Mouse (Mus musculus) liver, postnatal 0 days (tissue): ENCODE measurements around the gene Kxd1. TPM values are rescaled to one million over a fixed set of nuclear protein-coding genes. Genes with fewer than 3 reads are reported as not detected.

ENCODE experiments used
- ATAC-seq: fragments of 200-750 bp; cut with Nextera tagmentation; 2 replicates; pipeline ENCODE4 v1.8.0; 2017; ENCODE audit warnings: mild to moderate bottlenecking, moderate library complexity
- DNase-seq: peaks from one replicate; pipeline ENCODE4 v3.0.0-alpha.2; 2016
- H3K27ac ChIP-seq: fragments of 300-500 bp; sonication (generic); 2 replicates; pipeline ENCODE4 v1.5.1; 2014; ENCODE audit warnings: antibody characterized with exemption, moderate library complexity, mild to moderate bottlenecking, low read depth
- H3K27me3 ChIP-seq: fragments of 300-500 bp; sonication (generic); 2 replicates; pipeline ENCODE4 v1.6.1; 2014; ENCODE audit warnings: low read length, control low read depth, mixed read lengths; ENCODE audit not compliant: insufficient read depth
- H3K36me3 ChIP-seq: fragments of 300-500 bp; sonication (generic); replicated peaks from 2 replicates; pipeline ENCODE4 v1.6.1; 2014; ENCODE audit warnings: mild to moderate bottlenecking, control low read depth, low read length, moderate library complexity, mixed read lengths; ENCODE audit not compliant: insufficient read depth
- H3K4me1 ChIP-seq: fragments of 300-500 bp; sonication (generic); 2 replicates; pipeline ENCODE4 v1.6.1; 2014; ENCODE audit warnings: antibody characterized with exemption, mild to moderate bottlenecking, control low read depth; ENCODE audit not compliant: insufficient read depth
- H3K4me2 ChIP-seq: fragments of 300-500 bp; sonication (generic); 2 replicates; pipeline ENCODE4 v1.6.1; 2014; ENCODE audit warnings: low read depth, mild to moderate bottlenecking, low read length, moderate library complexity, mixed read lengths
- H3K4me3 ChIP-seq: fragments of 300-500 bp; sonication (generic); 2 replicates; pipeline ENCODE4 v1.5.1; 2014; ENCODE audit warnings: low read depth, low read length
- H3K9ac ChIP-seq: fragments of 300-500 bp; sonication (generic); replicated peaks from 2 replicates; pipeline ENCODE4 v1.6.1; 2014; ENCODE audit warnings: mild to moderate bottlenecking, moderate library complexity
- H3K9me3 ChIP-seq: fragments of 300-500 bp; sonication (generic); 2 replicates; pipeline ENCODE4 v1.6.1; 2016; ENCODE audit warnings: mild to moderate bottlenecking, control low read depth, low read length, mixed read lengths
- CTCF ChIP-seq: sonication (generic); IDR thresholded peaks from 2 replicates; pipeline ENCODE4 v1.5.1; 2016; ENCODE audit warnings: antibody characterized with exemption, low read depth
- EP300 ChIP-seq: IDR thresholded peaks from 2 replicates; pipeline ENCODE4 v1.6.1; 2016; ENCODE audit warnings: antibody characterized with exemption, low read depth, mild to moderate bottlenecking
- WGBS: fragments of 180-500 bp; shearing (Covaris S2); extraction: QIAGEN DNeasy Blood & Tissue Kit; methylation state at CpG from one replicate; pipeline ENCODE4 v1.1.7; 2014; ENCODE audit not compliant: insufficient replicate concordance; 5-methylcytosine and 5-hydroxymethylcytosine counted together
- polyA plus RNA-seq: library from polyadenylated mRNA; unstranded; fragments of >200 nt; fragmentation: Nextera tagmentation; extraction: Ambion mirVana; gene quantifications from 2 replicates; pipeline ENCODE4 v1.2.1, GENCODE M21; 2015

The Kxd1 gene
- polyA plus RNA-seq, 1 experiment from 2014 or later: 43.1 TPM

DNA sequence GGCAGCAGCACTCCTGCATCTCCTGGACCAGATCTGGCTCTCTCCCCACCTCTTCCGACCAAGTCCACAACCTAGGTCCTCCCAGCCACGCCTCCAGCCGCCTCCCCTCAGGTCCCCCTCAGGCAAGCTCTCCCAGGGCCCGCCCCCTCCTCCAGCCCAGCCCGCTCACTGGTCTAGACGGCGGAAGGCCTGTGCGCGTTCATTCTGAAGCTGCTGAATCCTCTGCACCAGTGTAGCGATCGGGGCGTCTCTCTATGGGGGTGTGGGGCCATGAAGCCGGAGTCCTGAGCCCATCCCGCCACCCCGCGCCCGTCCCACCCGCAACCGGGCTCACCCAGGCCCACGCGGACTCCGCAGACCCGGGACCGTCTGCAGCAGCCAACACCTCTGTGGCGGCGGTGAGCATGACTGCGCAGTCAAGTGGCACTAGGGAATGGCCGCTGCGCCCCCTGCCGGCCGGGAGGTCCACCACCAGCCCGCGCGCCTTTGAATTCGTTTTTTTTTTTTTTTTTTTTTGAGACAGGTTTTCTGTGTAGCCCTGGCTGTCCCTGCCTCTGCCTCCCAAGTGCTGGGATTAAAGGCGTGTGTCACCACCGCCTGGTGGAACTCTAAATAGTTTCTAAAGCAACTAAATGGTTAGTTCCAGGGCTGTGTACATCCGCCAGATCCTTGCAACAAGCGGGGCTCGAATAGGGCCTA is 21.3 kb downstream of the Kxd1 start, which contains the start of gene Rex1bd:
Rex1bd (minus strand) TSS at position 425 of the 699 bp plus-strand sequence.
- ATAC-seq (peak; percentile 77), DNase-seq (peak; percentile 95)
- Histone ChIP-seq H3K27ac (peak within 1 kb of the TSS; percentile 89), H3K4me2 (peak within 1 kb of the TSS; percentile 81), H3K27me3 (peaks cover 15% of the 10 kb centered on the region), H3K4me1 (peaks cover 27% of the 10 kb centered on the region), H3K9ac (peak within 1 kb of the TSS; percentile 75), H3K36me3 (peaks cover 15% of the 10 kb centered on the region), H3K4me3 (peak within 1 kb of the TSS; percentile 73), H3K9me3 (no peaks in the 10 kb centered on the region)
- TF ChIP-seq EP300 (no peak), CTCF (peak; percentile 96)
- WGBS: 4% methylated on average over 39 of the region's 40 CpGs

DNA sequence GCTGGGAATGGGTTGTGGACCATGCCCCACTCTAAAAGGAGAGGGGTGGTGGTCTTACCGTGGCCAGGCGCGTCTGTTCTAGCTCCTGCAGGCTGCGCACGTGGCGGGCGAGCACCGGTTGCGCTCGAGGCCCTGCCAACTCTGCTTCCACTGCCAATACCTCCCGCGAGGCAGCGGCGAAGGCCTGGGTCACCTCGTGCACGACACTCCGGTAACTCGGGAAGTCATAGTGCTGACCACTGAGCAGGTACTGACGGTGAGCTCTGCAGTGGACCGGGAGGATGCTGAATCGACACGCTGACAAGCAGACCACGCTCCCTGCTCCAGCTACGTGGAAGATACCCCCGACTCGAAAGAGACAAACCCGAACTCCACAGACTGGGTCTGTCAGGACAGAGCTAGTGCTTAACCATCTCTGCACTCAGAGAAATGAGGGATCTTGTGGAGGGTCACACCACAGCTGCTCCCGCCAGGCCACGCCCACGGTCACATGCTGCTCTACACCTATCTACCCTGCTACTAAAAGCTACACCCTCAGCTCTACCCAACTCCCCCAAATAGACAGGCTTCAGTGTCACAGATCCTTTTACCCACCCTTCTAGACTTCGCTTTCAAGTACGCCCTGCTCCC is 21.9 kb downstream of the Kxd1 start:
- H3K4me1 ChIP-seq: peaks cover 28% of the 10 kb centered on the region
- peaks cover 15% of the 10 kb centered on the region for H3K36me3 ChIP-seq
- peak overlapping the region; percentile 89 for H3K27ac ChIP-seq
- ATAC-seq (peak; percentile 2), DNase-seq (no peak)
- WGBS: 39% methylated on average over 32 of the region's 32 CpGs
- peak overlapping the region; percentile 73 for H3K4me3 ChIP-seq
- TF ChIP-seq EP300 (no peak), CTCF (no peak)
- H3K27me3 ChIP-seq: peaks cover 21% of the 10 kb centered on the region
- peak overlapping the region; percentile 81 for H3K4me2 ChIP-seq
- H3K9me3 ChIP-seq: no peaks in the 10 kb centered on the region
- H3K9ac ChIP-seq: peak overlapping the region; percentile 75

DNA sequence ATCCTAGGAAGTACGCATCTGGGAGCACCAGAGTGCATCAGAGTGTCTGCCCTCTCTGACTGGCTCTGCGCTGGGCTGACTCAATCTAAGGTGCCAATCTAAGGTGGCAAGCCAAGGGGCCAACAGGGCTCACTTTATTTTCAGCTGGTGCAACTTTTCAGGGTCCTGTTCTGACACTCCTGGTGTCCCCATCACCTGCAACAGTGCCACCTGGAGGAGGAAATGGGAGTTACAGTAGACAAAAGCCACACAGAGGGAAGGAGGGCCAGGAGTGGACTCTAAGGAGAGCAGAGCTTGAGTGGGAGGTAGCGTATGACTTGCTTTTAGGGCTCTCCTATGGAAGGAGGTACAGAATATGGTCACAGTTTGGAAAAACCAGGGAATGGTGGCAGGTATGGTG is 22.9 kb downstream of the Kxd1 start:
- no peak overlapping the region for H3K27ac ChIP-seq
- no peak overlapping the region for H3K4me3 ChIP-seq
- peaks cover 35% of the 10 kb centered on the region for H3K4me1 ChIP-seq
- H3K36me3 ChIP-seq: peaks cover 15% of the 10 kb centered on the region
- DNase-seq: peak; percentile 85
- peak; percentile 95 for TF ChIP-seq CTCF
- TF ChIP-seq EP300: no peak
- WGBS: 75% methylated on average over 3 of the region's 3 CpGs
- no peaks in the 10 kb centered on the region for H3K9me3 ChIP-seq
- ATAC-seq: no peak
- peaks cover 28% of the 10 kb centered on the region for H3K27me3 ChIP-seq
- H3K4me2 ChIP-seq: no peak overlapping the region
- no peak overlapping the region for H3K9ac ChIP-seq

DNA sequence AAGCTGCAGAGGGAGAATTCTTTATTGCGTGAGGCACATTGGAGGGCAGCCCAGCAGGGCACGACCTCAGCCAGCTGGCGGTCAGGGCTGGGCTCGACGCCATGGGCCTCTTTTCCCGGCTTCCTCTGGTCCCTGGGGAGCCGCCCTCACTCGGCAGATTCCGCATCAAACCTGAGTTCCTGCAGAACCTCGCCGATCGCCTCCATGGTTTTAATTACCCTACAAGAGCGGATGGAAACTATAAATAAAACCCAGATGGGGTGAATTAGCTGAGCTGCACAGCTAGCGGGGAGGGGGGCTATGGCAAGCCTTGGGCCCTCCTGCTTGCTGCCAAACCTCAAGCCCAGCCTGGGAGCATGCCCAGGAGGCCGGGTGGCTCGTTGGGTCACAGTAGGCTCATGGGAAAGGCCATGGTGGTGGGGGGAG is 23.5 kb downstream of the Kxd1 start:
- Histone ChIP-seq H3K36me3 (peaks cover 15% of the 10 kb centered on the region), H3K9ac (no peak overlapping the region), H3K4me1 (peaks cover 39% of the 10 kb centered on the region), H3K9me3 (no peaks in the 10 kb centered on the region), H3K27me3 (peaks cover 28% of the 10 kb centered on the region), H3K27ac (no peak overlapping the region), H3K4me3 (no peak overlapping the region), H3K4me2 (no peak overlapping the region)
- no peak for DNase-seq
- ATAC-seq: no peak
- 84% methylated on average over 16 of the region's 16 CpGs for WGBS
- TF ChIP-seq CTCF (no peak), EP300 (no peak)

DNA sequence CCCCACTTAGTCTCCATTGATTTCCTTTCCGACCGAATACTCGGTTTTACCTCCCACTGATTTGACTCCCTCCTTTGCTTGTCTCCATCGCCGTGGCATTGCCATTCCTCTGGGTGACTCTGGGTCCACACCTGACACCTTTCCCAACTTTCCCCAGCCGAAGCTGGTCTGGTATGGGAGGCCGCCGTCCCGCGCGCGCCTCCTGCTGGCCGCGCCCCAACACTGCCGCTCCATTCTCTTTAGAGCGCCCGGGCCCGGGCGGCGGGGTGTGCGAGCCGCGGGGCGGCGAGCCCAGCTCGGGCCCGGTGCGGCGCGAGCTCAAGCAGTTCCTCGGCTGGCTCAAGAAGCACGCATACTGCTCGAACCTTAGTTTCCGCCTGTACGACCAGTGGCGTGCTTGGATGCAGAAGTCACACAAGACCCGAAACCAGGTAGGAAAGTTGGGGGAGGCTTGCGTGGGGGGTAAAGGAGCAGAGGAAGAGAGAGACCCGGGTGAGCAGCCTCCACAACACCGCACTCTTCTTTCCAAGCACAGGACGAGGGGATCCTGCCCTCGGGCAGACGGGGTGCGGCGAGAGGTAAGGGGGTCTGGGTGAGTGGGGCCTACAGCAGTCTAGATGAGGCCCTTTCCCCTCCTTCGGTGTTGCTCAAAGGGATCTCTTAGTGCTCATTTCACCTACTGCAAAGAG is 24.6 kb downstream of the Kxd1 start:
- Histone ChIP-seq H3K4me1 (peaks cover 32% of the 10 kb centered on the region), H3K4me3 (no peak overlapping the region), H3K27me3 (peaks cover 37% of the 10 kb centered on the region), H3K36me3 (peaks cover 8% of the 10 kb centered on the region), H3K9me3 (no peaks in the 10 kb centered on the region), H3K9ac (no peak overlapping the region), H3K27ac (no peak overlapping the region), H3K4me2 (no peak overlapping the region)
- DNase-seq: peak; percentile 85
- peak; percentile 37 for ATAC-seq
- TF ChIP-seq CTCF (peak; percentile 89), EP300 (no peak)
- 19% methylated on average over 42 of the region's 46 CpGs for WGBS

DNA sequence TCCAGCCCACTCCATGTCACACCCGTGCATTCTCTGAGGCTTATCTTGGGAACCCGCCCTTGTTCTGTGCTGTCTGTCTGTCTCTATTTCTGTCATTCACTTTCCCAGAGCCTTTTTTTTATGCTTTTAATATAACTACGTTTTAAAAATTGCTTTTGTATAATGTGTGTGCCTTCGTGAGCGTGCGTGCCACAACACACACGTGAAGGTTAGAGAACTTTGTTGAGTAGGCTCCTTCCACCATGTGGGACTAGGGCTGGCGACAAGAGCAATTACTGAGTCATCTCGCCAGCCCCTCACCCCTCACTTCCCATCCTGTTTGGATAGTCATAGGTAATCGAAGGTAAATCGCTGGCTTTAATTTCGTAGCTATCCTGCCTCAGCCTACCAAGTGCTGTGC is 25.2 kb downstream of the Kxd1 start:
- no peaks in the 10 kb centered on the region for H3K9me3 ChIP-seq
- no peak overlapping the region for H3K9ac ChIP-seq
- H3K27me3 ChIP-seq: peaks cover 42% of the 10 kb centered on the region
- H3K27ac ChIP-seq: no peak overlapping the region
- H3K4me2 ChIP-seq: no peak overlapping the region
- WGBS: 36% methylated on average over 12 of the region's 12 CpGs
- DNase-seq (no peak), ATAC-seq (no peak)
- H3K4me3 ChIP-seq: 0 out of 2 replicates have a peak overlapping the region, but pooled peaks have one; percentile 1
- TF ChIP-seq CTCF (no peak), EP300 (no peak)
- peaks cover 32% of the 10 kb centered on the region for H3K4me1 ChIP-seq
- peaks cover 2% of the 10 kb centered on the region; the same call in 1 of the 2 replicates for H3K36me3 ChIP-seq
